Mouse (Mus musculus) limb, embryonic 12.5 days (tissue): ENCODE measurements around the gene Rbms3. TPM values are rescaled to one million over a fixed set of nuclear protein-coding genes. Genes with fewer than 3 reads are reported as not detected.

Source experiments
- ATAC-seq: fragments of 200-750 bp; cut with Nextera tagmentation; 2 replicates; pipeline ENCODE4 v1.8.0; 2017; ENCODE audit warnings: low read depth, moderate TSS enrichment; ENCODE audit not compliant: insufficient number of reproducible peaks, insufficient read depth, low FRiP score, low TSS enrichment
- H3K27ac ChIP-seq: fragments of 300-500 bp; sonication (generic); 2 replicates; pipeline ENCODE4 v1.5.1; 2016; ENCODE audit warnings: mild to moderate bottlenecking, moderate library complexity
- H3K27me3 ChIP-seq: fragments of 300-500 bp; sonication (generic); 2 replicates; pipeline ENCODE4 v1.6.1; 2016; ENCODE audit warnings: mild to moderate bottlenecking, moderate library complexity
- H3K36me3 ChIP-seq: fragments of 300-500 bp; sonication (generic); 2 replicates; pipeline ENCODE4 v1.6.1; 2016; ENCODE audit warnings: mild to moderate bottlenecking, moderate library complexity
- H3K4me1 ChIP-seq: fragments of 300-500 bp; sonication (generic); replicated peaks from 2 replicates; pipeline ENCODE4 v1.6.1; 2016
- H3K4me2 ChIP-seq: fragments of 300-500 bp; sonication (generic); 2 replicates; pipeline ENCODE4 v1.6.1; 2016; ENCODE audit warnings: mild to moderate bottlenecking, moderate library complexity
- H3K4me3 ChIP-seq: fragments of 300-500 bp; sonication (generic); replicated peaks from 2 replicates; pipeline ENCODE4 v1.5.1; 2016; ENCODE audit warnings: mild to moderate bottlenecking
- H3K9ac ChIP-seq: fragments of 300-500 bp; sonication (generic); replicated peaks from 2 replicates; pipeline ENCODE4 v1.6.1; 2016; ENCODE audit warnings: mild to moderate bottlenecking, moderate library complexity
- H3K9me3 ChIP-seq: fragments of 300-500 bp; sonication (generic); 2 replicates; pipeline ENCODE4 v1.6.1; 2016; ENCODE audit warnings: mild to moderate bottlenecking, moderate library complexity
- WGBS: fragments of 180-500 bp; shearing (Covaris S2); methylation state at CpG from one replicate; pipeline ENCODE4 v1.1.7; 2016; 5-methylcytosine and 5-hydroxymethylcytosine counted together
- polyA plus RNA-seq: library from polyadenylated mRNA; unstranded; fragments of >200 nt; fragmentation: Nextera tagmentation; extraction: Ambion mirVana; gene quantifications from 2 replicates; pipeline ENCODE4 v1.2.1, GENCODE M21; 2016

Rbms3 gene
- polyA plus RNA-seq, 1 experiment from 2014 or later = 74.3 TPM

DNA sequence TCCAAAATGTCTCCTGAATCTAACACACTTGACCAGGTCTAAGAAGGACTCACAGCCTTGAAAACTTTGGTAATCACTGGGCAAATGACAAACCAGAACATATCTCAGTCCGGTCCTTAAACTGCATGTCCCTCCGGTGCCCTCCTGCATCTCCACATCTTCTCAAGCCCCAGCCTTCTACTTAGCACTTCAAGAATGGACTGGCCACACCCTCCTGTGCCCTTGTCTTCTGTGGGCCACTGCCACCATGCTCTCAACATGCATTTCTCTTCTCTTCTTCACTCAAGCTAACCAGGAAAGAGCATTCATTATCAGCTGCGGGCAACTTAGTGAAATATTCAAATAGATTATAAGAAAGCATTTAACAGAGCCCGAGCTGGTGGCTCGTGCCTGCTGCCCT, 529.5 kb downstream of the Rbms3 start:
- Histone ChIP-seq H3K9me3 (no peaks in the 10 kb centered on the region), H3K27ac (no peak overlapping the region), H3K4me3 (no peak overlapping the region), H3K4me1 (peaks cover 4% of the 10 kb centered on the region; the same call in 1 of the 2 replicates), H3K9ac (no peak overlapping the region), H3K4me2 (no peak overlapping the region), H3K27me3 (no peaks in the 10 kb centered on the region), H3K36me3 (no peaks in the 10 kb centered on the region)
- ATAC-seq = no peak
- WGBS = 92% methylated on average over 5 of the region's 5 CpGs

- Histone ChIP-seq H3K36me3 (no peaks in the 10 kb centered on the region; the same call in 1 of the 2 replicates), H3K9ac (no peak overlapping the region), H3K4me3 (no peak overlapping the region), H3K27me3 (no peaks in the 10 kb centered on the region), H3K4me1 (peaks cover 18% of the 10 kb centered on the region), H3K27ac (no peak overlapping the region), H3K9me3 (no peaks in the 10 kb centered on the region), H3K4me2 (no peak overlapping the region)
- no peak for ATAC-seq
- 92% methylated on average over 6 of the region's 6 CpGs for WGBS
These were observed 536.2 kb downstream of the Rbms3 start for GRCm38 (mm10) chr9:117093551-117093950.

DNA sequence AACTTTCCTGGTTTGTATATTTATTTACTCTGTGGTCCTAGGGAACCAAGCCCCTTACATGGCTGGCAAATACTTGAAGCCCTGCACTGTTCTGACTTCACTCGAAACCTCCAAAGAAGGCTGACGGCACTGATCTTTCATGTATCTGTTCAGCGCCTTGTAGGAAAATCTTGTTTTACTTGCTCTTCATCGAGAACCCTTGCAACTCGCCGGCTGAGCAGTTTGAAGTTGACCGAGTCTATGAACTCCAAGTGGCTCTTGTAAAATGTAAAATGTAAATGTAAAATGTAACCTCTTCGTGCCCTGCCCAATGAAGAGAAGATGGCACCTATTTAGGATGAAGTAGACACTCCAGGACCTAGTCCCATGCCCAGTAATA, 537.5 kb downstream of the Rbms3 start:
- no peak overlapping the region for H3K4me2 ChIP-seq
- no peaks in the 10 kb centered on the region for H3K9me3 ChIP-seq
- peaks cover 25% of the 10 kb centered on the region for H3K4me1 ChIP-seq
- no peaks in the 10 kb centered on the region; the same call in 1 of the 2 replicates for H3K36me3 ChIP-seq
- H3K27me3 ChIP-seq = no peaks in the 10 kb centered on the region
- 94% methylated on average over 8 of the region's 8 CpGs for WGBS
- no peak for ATAC-seq
- H3K4me3 ChIP-seq = no peak overlapping the region
- no peak overlapping the region for H3K9ac ChIP-seq
- no peak overlapping the region for H3K27ac ChIP-seq

DNA sequence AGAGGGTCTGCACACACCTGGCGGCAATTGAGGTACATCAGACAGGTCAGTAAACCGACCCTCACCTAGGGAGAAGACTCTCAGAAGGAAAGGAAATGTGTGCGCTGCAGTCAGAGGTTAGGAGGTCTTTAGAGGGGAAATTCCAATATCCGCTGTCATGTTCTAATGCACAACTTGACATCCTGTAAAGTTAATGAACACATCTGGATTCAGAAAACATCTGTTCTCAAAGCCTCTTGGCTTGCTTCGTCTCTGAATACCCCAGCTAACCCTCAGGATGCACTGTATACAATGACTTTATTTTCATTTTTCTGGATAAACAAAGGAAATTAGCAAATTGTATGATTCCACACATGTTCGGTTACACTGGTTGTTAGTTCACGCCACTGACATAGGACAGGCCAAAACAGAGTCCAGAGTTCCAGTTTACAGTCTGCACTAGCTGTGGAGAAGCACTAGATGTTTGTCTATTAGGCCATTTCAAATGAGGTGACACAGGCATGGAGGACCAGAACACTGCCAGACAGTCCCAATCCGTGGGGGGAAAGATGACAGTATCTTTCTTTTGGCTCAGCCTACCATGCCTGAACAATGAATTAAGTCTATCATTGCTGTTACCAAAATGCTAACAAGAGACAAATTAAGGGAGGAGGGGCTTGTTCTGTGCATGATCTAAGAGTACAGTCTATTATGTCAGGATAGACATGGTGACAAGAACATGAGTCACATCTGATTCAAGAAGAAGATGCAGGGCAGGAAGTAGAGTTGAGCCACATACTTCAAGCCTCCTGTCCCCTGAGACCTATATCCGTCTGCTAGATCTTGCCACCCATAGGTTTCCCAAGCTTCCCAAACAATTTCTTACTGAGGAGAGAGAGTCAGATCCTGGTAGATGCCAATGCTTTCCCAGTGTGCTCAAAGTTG, 538.2 kb downstream of the Rbms3 start:
- Histone ChIP-seq H3K9me3 (no peaks in the 10 kb centered on the region), H3K9ac (no peak overlapping the region), H3K36me3 (no peaks in the 10 kb centered on the region; the same call in 1 of the 2 replicates), H3K27me3 (no peaks in the 10 kb centered on the region), H3K27ac (0 out of 2 replicates have a peak overlapping the region, but pooled peaks have one; percentile 23), H3K4me1 (peaks cover 25% of the 10 kb centered on the region), H3K4me3 (no peak overlapping the region), H3K4me2 (no peak overlapping the region)
- WGBS = 58% methylated on average over 9 of the region's 9 CpGs
- ATAC-seq = no peak

DNA sequence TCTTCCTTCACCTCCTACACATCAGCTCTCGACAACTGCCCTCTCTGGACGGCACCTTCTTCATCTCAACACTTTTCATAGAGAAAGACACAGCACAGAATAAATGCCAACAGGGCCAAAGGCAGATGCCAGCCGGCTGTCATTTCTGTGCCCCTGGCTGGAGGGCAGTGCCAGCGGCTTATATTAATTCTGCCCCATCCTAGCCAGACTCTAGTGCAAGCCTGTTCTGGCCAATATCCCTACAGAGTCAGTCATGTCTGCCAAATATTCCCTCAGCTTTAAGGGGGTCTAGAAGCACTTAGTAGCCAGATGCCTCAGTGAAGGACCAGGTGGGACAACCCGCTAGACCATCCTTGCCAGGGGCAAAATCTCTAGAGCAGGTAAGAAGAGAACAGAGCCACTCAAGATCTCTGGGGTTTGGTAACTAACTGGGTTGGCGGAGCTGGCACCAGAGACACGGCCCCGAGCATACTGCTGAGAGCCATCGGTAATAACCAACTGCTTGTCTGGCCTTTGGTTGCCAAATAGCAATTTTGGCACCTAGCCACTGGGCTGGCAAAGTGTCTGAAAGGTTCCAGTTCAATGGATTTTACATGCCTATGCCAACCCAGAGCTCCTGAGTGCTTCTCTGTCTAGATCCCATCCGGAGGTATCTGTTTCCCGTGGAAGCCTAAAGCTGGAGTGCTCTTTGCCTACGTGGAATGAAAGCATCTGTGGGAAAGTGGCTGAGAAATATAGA, 540.1 kb downstream of the Rbms3 start:
- WGBS = 94% methylated on average over 12 of the region's 12 CpGs
- Histone ChIP-seq H3K36me3 (no peaks in the 10 kb centered on the region; the same call in 1 of the 2 replicates), H3K27me3 (no peaks in the 10 kb centered on the region), H3K4me2 (no peak overlapping the region), H3K4me3 (no peak overlapping the region), H3K9ac (no peak overlapping the region), H3K9me3 (no peaks in the 10 kb centered on the region), H3K27ac (no peak overlapping the region), H3K4me1 (peaks cover 25% of the 10 kb centered on the region)
- ATAC-seq = no peak

DNA sequence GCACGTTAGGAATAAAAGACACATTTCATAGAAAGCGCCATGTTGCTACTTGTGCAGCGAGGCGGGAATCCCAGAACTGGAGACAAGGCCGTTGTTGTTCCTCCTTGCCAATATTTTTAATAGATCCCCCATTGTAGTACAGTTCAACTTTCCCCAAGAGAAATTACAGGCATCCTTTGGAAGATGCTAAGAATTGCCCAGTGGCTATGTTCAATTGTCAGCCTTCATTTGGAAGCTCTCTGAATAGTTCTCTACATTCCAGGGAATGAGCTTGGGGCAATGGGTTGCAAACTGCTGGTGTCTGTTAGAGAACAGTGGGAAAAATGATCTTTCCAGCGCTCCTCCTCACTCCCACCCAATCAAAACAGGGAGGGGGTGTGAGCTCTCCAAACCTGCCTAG, 541.4 kb downstream of the Rbms3 start:
- Histone ChIP-seq H3K27me3 (no peaks in the 10 kb centered on the region), H3K36me3 (no peaks in the 10 kb centered on the region; the same call in 1 of the 2 replicates), H3K4me1 (peaks cover 25% of the 10 kb centered on the region), H3K4me3 (no peak overlapping the region), H3K27ac (no peak overlapping the region), H3K4me2 (no peak overlapping the region), H3K9ac (no peak overlapping the region), H3K9me3 (no peaks in the 10 kb centered on the region)
- 85% methylated on average over 6 of the region's 6 CpGs for WGBS
- no peak for ATAC-seq

DNA sequence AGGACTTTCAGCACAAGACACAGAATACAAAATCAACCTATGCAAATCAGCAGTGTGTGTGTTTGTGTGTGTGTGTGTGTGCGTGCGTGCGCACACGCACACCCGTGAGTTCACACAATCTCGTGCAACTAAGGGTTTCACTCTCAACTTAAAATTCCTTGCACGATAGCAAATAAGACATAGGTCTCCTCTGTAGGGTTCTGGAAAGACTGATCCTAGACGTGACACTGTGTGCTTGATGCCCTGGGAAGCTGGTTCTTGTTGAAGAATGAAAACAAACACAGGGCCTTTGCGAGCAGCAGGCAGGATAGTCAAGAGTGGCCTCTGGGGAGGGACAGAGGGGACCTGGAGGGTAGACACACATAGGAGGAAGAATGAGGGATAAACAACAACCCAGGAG, 544.0 kb downstream of the Rbms3 start:
- ATAC-seq = no peak
- 94% methylated on average over 9 of the region's 9 CpGs for WGBS
- peaks cover 14% of the 10 kb centered on the region for H3K4me1 ChIP-seq

DNA sequence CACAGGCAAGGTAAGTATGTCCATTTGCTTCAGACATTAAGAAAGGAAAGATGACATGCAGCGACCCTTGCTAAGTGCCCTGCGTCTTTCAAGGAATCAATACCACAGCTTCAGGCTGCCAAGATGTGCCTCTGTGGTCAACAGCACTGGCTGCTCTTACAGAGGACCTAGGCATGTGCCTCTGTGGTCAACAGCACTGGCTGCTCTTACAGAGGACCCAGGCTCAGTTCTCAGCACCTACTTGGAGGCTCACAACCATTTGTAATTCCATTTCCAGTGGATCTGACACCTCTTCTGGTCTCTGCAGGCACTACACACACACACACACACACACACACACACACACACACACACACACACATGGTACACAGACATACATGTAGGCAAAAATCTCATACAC, 545.2 kb downstream of the Rbms3 start:
- 98% methylated on average over 2 of the region's 2 CpGs for WGBS
- Histone ChIP-seq H3K27me3 (no peaks in the 10 kb centered on the region), H3K4me2 (no peak overlapping the region), H3K27ac (no peak overlapping the region), H3K9me3 (no peaks in the 10 kb centered on the region), H3K36me3 (no peaks in the 10 kb centered on the region), H3K4me3 (no peak overlapping the region), H3K9ac (no peak overlapping the region), H3K4me1 (peaks cover 17% of the 10 kb centered on the region)
- ATAC-seq = no peak

More for the DNA sequence above, 544.0 kb downstream of the Rbms3 start:
- H3K27me3 ChIP-seq = no peaks in the 10 kb centered on the region
- H3K9me3 ChIP-seq = no peaks in the 10 kb centered on the region
- H3K4me2 ChIP-seq = no peak overlapping the region
- no peak overlapping the region for H3K9ac ChIP-seq
- H3K27ac ChIP-seq = no peak overlapping the region
- no peaks in the 10 kb centered on the region for H3K36me3 ChIP-seq
- H3K4me3 ChIP-seq = no peak overlapping the region

DNA sequence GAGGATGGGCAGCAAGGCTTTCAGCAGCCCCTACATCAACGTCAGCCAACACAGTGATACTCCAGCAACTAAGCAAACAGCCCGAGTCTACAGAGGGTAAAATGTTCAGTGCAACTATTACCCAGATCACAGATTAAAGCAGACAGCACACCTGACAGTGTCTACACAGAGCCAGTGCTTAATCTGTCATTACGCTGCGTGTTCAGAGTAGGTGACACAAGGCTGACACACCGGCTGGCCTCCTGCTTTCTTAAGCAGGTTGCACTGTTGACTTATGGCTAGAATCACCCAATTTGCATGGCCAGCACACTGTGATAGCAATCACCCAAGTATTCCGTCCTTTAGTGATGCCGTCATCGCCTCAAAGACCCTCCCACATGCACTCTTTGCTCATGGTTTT, 550.2 kb downstream of the Rbms3 start:
- Histone ChIP-seq H3K36me3 (no peaks in the 10 kb centered on the region), H3K9me3 (no peaks in the 10 kb centered on the region), H3K4me3 (no peak overlapping the region), H3K4me1 (peaks cover 34% of the 10 kb centered on the region), H3K27me3 (no peaks in the 10 kb centered on the region), H3K9ac (no peak overlapping the region), H3K4me2 (no peak overlapping the region), H3K27ac (peak overlapping the region; percentile 26; the same call in 1 of the 2 replicates)
- no peak for ATAC-seq
- 78% methylated on average over 8 of the region's 8 CpGs for WGBS

DNA sequence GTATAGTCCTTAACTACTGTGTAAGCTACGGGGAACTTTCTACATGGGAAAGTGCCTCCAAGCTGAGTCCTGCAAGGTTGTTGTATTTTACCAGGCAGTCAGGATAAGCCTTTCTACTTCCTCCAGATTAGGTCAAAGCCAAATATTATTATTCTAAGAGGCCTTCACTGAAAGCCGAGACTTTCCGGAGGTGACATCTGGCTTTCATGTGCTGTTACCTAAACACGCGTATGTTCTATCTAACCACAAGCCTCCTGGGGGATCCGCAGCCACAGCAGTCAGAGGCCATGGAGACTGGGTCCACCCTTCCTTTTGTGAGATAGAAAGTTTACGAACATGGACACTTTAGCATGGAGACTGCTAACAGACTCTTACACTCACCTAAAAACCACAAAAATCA, 552.2 kb downstream of the Rbms3 start:
- Histone ChIP-seq H3K9ac (no peak overlapping the region), H3K4me2 (no peak overlapping the region), H3K27ac (peak overlapping the region; percentile 29; the same call in 1 of the 2 replicates), H3K4me3 (no peak overlapping the region), H3K4me1 (peaks cover 49% of the 10 kb centered on the region), H3K36me3 (no peaks in the 10 kb centered on the region), H3K9me3 (no peaks in the 10 kb centered on the region), H3K27me3 (no peaks in the 10 kb centered on the region)
- no peak for ATAC-seq
- 36% methylated on average over 7 of the region's 7 CpGs for WGBS

DNA sequence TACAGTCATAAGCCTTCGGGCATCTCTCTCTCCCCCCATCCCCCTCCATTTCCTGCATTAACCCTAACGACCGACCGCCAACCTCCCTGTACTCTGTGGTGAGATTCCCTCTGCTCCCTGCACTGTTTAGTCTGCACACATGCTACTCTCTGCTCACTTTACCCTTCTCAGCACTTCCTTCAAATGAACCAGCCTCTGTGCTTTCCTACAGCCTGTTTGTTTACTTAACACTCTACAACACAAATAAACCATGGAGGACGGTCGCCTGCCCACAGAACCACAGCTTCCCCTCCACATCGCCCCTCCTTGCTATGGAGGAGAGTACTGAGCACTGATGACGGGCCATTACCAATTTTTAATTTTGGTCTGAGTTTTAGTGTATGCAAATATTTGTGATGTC, 552.9 kb downstream of the Rbms3 start:
- Histone ChIP-seq H3K27ac (peak overlapping the region; percentile 20; the same call in 1 of the 2 replicates), H3K27me3 (no peaks in the 10 kb centered on the region), H3K9ac (no peak overlapping the region), H3K4me1 (peaks cover 55% of the 10 kb centered on the region), H3K9me3 (no peaks in the 10 kb centered on the region), H3K4me2 (no peak overlapping the region), H3K4me3 (no peak overlapping the region), H3K36me3 (no peaks in the 10 kb centered on the region)
- no peak for ATAC-seq
- 48% methylated on average over 8 of the region's 8 CpGs for WGBS
